Mouse (Mus musculus) kidney, adult 2 months (tissue): ENCODE measurements at regions not wholly inside any gene's neighbourhood (a gene's known extent, or its start where the extent isn't known, plus 50 kb on each side); places are given as distances from the start of the nearest gene placed in this dataset.
A peak's percentile ranks its signal among the peaks of the same experiment; 100 is the strongest.

Source experiments
- DNase-seq: peaks from one replicate; pipeline ENCODE4 v3.0.0; 2021
- H3K27ac ChIP-seq: fragments of 200-500 bp; 2 replicates; pipeline ENCODE4 v1.5.1; 2012; ENCODE audit warnings: low read depth, low read length, control low read depth, inconsistent platforms; ENCODE audit not compliant: insufficient read depth
- H3K27me3 ChIP-seq: fragments of 200-500 bp; replicated peaks from 2 replicates; pipeline ENCODE4 v1.6.1; 2012; ENCODE audit warnings: mild to moderate bottlenecking, moderate library complexity, low read length, inconsistent platforms; ENCODE audit not compliant: control insufficient read depth, insufficient read depth
- H3K36me3 ChIP-seq: fragments of 200-500 bp; 2 replicates; pipeline ENCODE4 v1.6.1; 2012; ENCODE audit warnings: mild to moderate bottlenecking, moderate library complexity, low read length, inconsistent platforms; ENCODE audit not compliant: control insufficient read depth, insufficient read depth
- H3K4me1 ChIP-seq: fragments of 200-500 bp; 2 replicates; pipeline ENCODE4 v1.6.1; 2011; ENCODE audit warnings: low read length; ENCODE audit not compliant: control insufficient read depth, insufficient read depth
- H3K4me3 ChIP-seq: fragments of 200-500 bp; 2 replicates; pipeline ENCODE4 v1.5.1; 2011; ENCODE audit warnings: mild to moderate bottlenecking, low read depth, low read length, control low read depth; ENCODE audit not compliant: insufficient read depth
- CTCF ChIP-seq: fragments of 200-500 bp; conservative IDR thresholded peaks from 2 replicates; pipeline ENCODE4 v1.5.1; 2011; ENCODE audit warnings: low read depth, mild to moderate bottlenecking, control low read depth, low read length, moderate library complexity, mixed read lengths; ENCODE audit not compliant: insufficient read depth, insufficient read length
- POLR2A ChIP-seq: fragments of 200-500 bp; IDR thresholded peaks from one replicate; pipeline ENCODE4 v1.6.1; 2011; ENCODE audit warnings: low read depth, low read length, control low read depth
- WGBS: fragments of 180-500 bp; shearing (Covaris S2); methylation state at CpG from one replicate; pipeline ENCODE4 v1.1.7; 2018; 5-methylcytosine and 5-hydroxymethylcytosine counted together

- H3K4me3 ChIP-seq: no peak overlapping the region
- no peaks in the 10 kb centered on the region for H3K36me3 ChIP-seq
- H3K27me3 ChIP-seq: no peaks in the 10 kb centered on the region
- peaks cover 8% of the 10 kb centered on the region for H3K4me1 ChIP-seq
- no peak for DNase-seq
- 92% methylated on average over 10 of the region's 10 CpGs for WGBS
- TF ChIP-seq POLR2A: no peak
- peak; percentile 15; the same call in 1 of the 2 replicates for TF ChIP-seq CTCF
- no peak overlapping the region for H3K27ac ChIP-seq
Observed at GRCm38 (mm10) chr12:79946777-79947176, 166.0 kb downstream of the Zfp36l1 start.

- no peaks in the 10 kb centered on the region for H3K36me3 ChIP-seq
- H3K4me1 ChIP-seq: peaks cover 3% of the 10 kb centered on the region; the same call in 1 of the 2 replicates
- no peak for DNase-seq
- TF ChIP-seq CTCF (no peak), POLR2A (no peak)
- no peak overlapping the region for H3K4me3 ChIP-seq
- no peaks in the 10 kb centered on the region for H3K27me3 ChIP-seq
- peak overlapping the region; percentile 62; the same call in 1 of the 2 replicates for H3K27ac ChIP-seq
- 92% methylated on average over 4 of the region's 4 CpGs for WGBS
Observed at GRCm38 (mm10) chr12:79945899-79946298, 166.9 kb downstream of the Zfp36l1 start.

GRCm38 (mm10) chr12:79944714-79945493 lies 167.9 kb downstream of the Zfp36l1 start:
- Histone ChIP-seq H3K27ac (peak overlapping the region; percentile 74), H3K4me3 (no peak overlapping the region), H3K27me3 (no peaks in the 10 kb centered on the region), H3K4me1 (peaks cover 3% of the 10 kb centered on the region; the same call in 1 of the 2 replicates), H3K36me3 (no peaks in the 10 kb centered on the region)
- DNase-seq: peak; percentile 85
- TF ChIP-seq CTCF: no peak
- TF ChIP-seq POLR2A: no peak
- WGBS: 48% methylated on average over 6 of the region's 6 CpGs

- Histone ChIP-seq H3K4me1 (peaks cover 3% of the 10 kb centered on the region; the same call in 1 of the 2 replicates), H3K27ac (peak overlapping the region; percentile 74), H3K4me3 (no peak overlapping the region), H3K27me3 (no peaks in the 10 kb centered on the region), H3K36me3 (no peaks in the 10 kb centered on the region)
- no peak for DNase-seq
- no peak for TF ChIP-seq POLR2A
- TF ChIP-seq CTCF: no peak
- 88% methylated on average over 10 of the region's 10 CpGs for WGBS
Observed at GRCm38 (mm10) chr12:79944090-79944489, 168.7 kb downstream of the Zfp36l1 start.

DNA sequence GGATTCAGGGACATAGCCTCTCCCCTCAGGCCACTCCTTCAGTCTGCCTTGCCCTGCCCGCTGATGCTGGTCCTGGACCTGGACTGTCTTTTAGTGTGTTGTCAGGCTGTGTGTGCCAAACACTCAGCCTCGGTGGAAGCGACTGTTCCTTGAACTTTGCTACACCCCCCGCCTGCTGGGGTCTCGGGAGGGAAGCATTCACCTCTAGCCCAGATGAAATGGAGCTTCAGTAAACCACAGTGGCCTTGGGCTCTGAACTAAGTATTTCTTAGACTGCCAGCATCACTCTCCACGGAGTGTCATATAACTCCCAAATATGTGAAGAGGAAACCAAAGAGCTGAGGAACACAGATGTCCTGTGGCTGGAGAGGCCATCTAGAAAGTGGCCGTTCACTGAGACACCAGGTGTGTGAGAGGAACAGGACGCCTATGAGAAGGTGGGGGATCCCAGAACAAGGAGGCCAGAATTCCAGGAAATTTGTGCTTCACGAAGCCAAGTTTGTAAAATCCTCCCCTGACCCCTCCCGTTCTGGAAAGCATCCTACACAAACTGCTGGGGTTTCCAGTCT lies 170.2 kb downstream of the Zfp36l1 start:
- H3K4me3 ChIP-seq: no peak overlapping the region
- 55% methylated on average over 10 of the region's 10 CpGs for WGBS
- TF ChIP-seq CTCF: no peak
- no peak for TF ChIP-seq POLR2A
- 0 out of 2 replicates have a peak overlapping the region, but pooled peaks have one; percentile 10 for H3K27ac ChIP-seq
- H3K27me3 ChIP-seq: no peaks in the 10 kb centered on the region
- H3K36me3 ChIP-seq: no peaks in the 10 kb centered on the region
- H3K4me1 ChIP-seq: no peaks in the 10 kb centered on the region
- peak; percentile 37 for DNase-seq

- H3K4me1 ChIP-seq: 0 out of 2 replicates have a peak, but pooled peaks cover 3% of the 10 kb centered on the region
- no peak for DNase-seq
Observed at GRCm38 (mm10) chr12:79941828-79942227, 171.0 kb downstream of the Zfp36l1 start.

DNA sequence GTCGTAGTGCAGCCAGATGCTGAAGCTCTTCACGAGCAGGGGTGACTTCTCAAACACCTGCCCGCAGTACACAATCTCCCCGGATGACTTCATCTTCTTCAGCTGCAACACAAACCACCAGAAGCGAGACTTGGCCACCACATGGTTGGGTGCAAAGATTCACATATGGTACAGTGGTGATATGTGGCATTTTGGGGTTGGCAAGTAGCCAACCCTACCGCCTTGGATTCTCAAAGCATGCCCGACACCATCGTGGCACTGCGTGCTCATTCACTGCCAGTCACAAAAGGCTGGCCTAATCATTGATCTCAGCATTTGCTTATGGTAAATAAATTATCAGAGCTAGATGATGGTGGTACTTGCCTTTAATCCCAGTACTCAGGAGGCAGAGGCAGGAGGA lies 173.4 kb downstream of the Zfp36l1 start:
- Histone ChIP-seq H3K36me3 (no peaks in the 10 kb centered on the region), H3K4me3 (no peak overlapping the region), H3K27ac (no peak overlapping the region), H3K4me1 (peaks cover 4% of the 10 kb centered on the region; the same call in 1 of the 2 replicates), H3K27me3 (no peaks in the 10 kb centered on the region)
- TF ChIP-seq CTCF (no peak), POLR2A (no peak)
- WGBS: 93% methylated on average over 9 of the region's 9 CpGs
- DNase-seq: no peak

More at GRCm38 (mm10) chr12:79941828-79942227, 171.0 kb downstream of the Zfp36l1 start:
- no peaks in the 10 kb centered on the region for H3K36me3 ChIP-seq
- 49% methylated on average over 3 of the region's 3 CpGs for WGBS
- H3K27me3 ChIP-seq: no peaks in the 10 kb centered on the region
- H3K4me3 ChIP-seq: no peak overlapping the region
- no peak for TF ChIP-seq POLR2A
- no peak for TF ChIP-seq CTCF
- no peak overlapping the region for H3K27ac ChIP-seq
